Mouse (Mus musculus) frontal cortex, postnatal 25 days (tissue): ENCODE measurements around the gene Bicc1.

ENCODE experiments used
- DNase-seq, 2 experiments: peaks; one replicate each; pipeline ENCODE4 v3.0.0; 2022; ENCODE audit warnings: low spot score in 2 of 2

Gene Bicc1

GRCm38 (mm10) chr10:71159676-71160235 lies at the start of gene Bicc1:
TSS of gene Bicc1 (minus strand) at chr10:71159700.
- no peak for DNase-seq

DNA sequence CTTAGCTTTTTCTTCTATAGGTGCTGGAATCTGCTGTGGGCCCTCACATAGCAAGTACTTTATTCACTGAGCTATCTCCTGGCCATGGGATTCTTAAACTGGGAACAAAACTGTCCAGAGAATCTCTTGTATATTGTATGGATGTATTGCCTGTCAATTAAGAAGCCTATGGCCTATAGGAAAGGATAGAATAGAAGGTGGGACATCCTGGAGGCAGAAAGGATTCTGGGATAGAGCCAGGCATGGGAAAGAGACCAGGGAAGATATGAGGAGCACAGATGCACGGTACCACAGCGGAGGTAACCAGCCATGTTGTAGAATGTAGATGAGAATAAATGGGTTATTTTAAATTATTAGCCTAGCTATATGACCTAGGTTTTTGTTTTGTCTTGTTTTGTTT lies 42.0 kb upstream of the Bicc1 start:
- no peak for DNase-seq

DNA sequence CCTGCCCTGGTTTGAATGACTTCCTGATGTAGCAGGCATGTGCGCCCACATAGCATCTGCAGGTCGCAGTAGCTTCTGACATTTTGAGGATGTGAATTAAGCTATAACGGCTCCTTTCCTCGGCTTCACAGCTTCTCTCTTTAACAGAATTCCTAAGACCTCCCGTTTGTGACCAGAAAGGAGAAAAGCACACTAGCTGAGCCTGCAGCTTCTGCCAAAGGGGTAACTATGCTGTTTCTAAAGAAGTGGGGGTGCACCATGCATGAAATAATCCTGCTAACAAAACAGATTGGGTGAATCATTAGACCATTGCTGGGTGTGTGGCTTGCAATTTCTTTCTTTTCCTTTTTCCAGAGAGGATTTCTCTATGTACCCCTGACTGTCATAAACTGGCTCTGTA lies 41.5 kb upstream of the Bicc1 start:
- DNase-seq = no peak

- DNase-seq = no peak
Observed at GRCm38 (mm10) chr10:71198676-71199075, 39.2 kb upstream of the Bicc1 start.

GRCm38 (mm10) chr10:71197036-71197785 lies 37.7 kb upstream of the Bicc1 start:
- DNase-seq = no peak

- no peak for DNase-seq
Observed at GRCm38 (mm10) chr10:71195501-71195900, 36.0 kb upstream of the Bicc1 start.

GRCm38 (mm10) chr10:71194713-71195112 lies 35.2 kb upstream of the Bicc1 start:
- no peak for DNase-seq

DNA sequence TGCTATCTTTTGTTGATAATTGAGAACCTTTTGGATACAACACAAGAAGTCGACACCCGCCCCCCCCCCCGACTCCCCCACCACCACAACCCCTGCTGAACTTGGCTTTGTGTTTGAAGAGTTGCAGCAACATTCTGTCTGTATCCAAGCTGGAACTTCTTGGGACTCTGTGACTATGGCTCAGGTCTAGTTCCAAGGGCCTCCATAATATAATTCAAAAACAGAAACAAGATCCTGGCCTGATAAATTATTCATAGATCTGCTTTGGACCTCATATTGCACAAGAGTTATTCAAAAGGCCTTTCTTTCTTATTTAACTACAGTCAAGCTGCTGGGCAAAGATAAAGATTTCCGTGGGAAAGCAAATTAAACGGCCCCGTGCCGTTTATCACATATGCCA lies 33.8 kb upstream of the Bicc1 start:
- DNase-seq = no peak

DNA sequence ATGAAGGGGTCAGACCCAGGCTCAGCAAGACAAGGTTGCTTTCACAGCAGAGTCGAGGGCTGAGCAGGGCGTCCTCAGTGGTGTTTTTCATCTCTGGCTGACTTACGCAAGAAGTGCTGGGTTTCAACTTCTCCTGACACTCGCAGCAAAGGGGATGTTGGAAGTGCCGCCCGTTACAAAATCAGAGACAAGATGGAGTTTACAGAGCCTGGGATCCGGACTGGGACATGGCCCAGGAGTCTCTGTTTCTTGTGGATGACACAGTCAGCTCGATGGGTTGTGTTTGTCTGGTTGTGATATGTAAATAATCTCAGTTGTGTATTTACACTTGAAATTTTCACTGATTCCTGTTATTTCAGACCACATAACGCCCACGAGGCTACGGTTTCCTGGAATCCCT lies 33.4 kb upstream of the Bicc1 start:
- no peak for DNase-seq

DNA sequence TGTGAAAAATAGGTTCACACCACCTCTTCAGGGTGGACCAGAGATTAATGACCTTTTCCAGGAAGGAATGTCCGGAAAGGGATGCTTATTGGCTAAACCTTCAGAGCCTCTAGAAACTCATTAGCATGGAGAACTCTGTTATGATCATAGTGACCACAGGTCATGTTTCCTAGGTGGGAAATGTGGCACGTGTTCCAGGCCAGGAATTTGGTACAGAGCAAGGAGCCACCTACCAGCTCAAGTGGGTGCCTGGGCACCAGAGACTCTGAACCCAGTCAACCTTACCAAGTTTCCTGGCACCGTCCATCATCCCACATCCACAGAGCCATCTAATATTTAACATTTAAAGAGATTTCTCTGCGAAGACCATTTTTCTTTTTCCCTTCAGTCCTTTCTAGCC lies 29.2 kb upstream of the Bicc1 start:
- DNase-seq = no peak

DNA sequence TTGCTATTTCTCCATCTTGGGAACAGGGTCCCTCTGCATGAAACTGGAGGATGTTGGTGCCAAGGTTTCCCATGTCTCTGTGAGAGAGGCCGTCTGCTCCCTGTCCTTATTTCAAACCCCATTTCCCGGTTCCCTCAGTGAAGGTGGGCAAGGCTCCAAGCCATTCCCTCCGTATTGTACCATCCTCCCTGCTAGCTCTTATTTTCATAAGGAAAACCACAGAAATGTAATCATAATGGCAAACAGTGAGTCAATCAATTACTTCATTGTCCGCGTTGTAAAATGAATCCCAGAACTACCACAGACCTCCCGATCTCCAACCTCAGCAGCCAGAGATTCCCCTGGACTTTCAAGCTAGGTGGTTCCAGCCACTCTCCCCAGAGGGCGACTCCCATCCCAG lies 25.6 kb upstream of the Bicc1 start:
- DNase-seq = no peak

DNA sequence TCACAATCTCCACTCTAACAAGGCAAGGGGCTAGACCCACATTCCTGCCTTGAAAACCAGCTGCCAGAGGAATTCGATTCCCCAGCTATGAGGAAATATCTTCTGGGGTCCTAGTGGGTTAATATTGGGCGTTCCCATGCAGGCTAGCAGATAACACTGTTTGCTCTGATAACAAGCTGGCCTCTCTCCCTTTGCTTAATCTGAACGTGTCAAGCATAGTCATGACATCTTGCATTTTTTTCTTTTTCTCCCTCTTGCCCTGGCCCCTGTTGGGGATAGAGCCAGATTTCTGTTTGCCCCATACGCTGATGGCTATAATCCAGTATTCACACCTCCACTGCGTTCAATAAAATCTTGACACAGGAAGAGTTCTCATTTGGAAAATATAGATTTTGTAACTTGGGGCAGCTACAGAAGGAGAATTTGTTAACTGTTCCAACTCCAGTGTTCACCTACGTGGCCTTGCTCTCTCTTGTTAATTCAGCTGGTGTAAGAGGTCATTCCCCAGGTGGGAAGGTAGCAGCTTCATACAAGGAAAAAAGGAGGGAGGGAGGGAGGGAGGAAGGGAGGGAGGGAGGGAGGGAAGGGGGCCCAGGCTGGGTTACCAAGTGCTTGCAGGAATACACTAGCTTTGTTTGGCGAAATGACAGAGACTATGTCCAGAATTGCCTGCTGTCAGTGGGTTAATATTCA lies 24.0 kb upstream of the Bicc1 start:
- DNase-seq = no peak

DNA sequence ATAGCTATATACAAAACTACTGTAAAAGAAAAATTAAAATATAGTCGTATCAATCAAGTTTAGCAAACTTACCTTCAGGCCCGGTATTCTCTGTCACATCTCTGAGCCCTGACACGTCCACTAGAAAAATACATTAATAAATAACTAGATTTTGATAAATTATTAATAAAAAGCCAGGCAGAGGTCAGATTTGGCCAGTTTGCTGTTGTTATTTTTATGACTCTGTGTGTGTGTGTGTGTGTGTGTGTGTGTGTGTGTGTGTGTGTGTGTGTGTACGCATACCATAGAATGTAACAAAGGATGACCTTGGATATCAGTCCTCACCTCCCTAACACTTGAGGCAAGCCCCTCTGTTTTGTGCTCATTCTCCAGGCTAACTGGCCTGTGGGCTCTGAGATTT lies 22.4 kb upstream of the Bicc1 start:
- DNase-seq = no peak

GRCm38 (mm10) chr10:71181091-71181490 lies 21.6 kb upstream of the Bicc1 start:
- no peak for DNase-seq

DNA sequence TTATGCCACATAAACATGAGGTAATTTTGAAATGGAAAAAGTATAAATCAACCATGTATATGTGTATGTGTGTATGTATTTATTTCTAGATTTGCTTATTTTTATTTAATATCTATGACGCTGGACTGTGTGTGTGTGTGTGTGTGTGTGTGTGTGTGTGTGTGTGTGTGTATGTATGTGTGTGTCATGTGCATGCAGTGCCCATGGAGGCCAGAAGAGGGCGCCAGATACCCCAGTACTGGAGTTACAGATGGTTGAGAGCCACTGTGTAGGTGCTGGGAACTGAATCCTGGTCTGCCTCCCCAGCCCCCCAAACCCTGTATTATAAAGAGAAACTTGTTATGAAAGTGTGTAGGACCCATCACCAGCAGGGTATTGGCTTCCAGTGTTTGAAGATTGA lies 20.6 kb upstream of the Bicc1 start:
- no peak for DNase-seq

GRCm38 (mm10) chr10:71177201-71177600 lies 17.7 kb upstream of the Bicc1 start:
- no peak for DNase-seq

- no peak for DNase-seq
Observed at GRCm38 (mm10) chr10:71176341-71176740, 16.8 kb upstream of the Bicc1 start.

- no peak for DNase-seq
Observed at GRCm38 (mm10) chr10:71175280-71175679, 15.8 kb upstream of the Bicc1 start.

DNA sequence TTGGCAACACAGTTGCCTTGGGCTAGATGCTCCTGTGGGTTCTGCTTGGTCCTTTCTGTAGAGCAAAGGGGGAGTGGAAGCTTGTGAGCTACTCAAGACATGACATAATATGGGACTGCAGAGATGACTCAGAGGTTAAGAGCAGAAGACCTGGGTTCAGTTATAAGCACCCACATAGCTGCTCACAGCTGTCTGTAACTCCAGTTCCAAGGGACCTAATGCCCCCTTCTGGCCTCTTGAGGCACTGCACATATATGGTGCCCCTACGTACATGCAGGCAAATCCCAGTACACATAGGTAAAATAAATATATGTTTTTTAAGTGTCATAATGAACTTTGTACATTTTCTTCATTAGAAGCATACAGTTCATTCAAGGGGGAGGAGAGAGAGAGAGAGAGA lies 11.9 kb upstream of the Bicc1 start:
- DNase-seq = no peak

GRCm38 (mm10) chr10:71170771-71171170 lies 11.3 kb upstream of the Bicc1 start:
- no peak for DNase-seq

DNA sequence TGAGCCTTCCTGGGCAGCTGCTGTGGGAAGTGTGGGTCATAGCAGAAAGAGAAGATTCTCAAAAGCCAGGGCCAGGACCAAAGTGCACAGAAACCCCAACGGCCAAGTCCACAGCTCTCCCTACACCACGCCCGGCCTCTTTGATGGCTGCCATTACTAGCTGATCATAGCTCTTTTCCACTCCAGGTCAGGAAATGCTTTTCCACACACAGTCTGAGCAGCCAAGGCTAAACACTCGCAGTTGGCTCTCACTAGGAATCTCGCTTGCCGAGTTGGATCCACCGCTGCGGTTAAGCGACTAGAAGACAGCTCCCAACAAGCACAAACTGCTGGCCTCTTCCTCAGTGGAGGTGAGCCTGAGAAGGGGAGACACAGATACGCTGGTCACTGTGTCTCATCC lies 10.3 kb upstream of the Bicc1 start:
- no peak for DNase-seq

DNA sequence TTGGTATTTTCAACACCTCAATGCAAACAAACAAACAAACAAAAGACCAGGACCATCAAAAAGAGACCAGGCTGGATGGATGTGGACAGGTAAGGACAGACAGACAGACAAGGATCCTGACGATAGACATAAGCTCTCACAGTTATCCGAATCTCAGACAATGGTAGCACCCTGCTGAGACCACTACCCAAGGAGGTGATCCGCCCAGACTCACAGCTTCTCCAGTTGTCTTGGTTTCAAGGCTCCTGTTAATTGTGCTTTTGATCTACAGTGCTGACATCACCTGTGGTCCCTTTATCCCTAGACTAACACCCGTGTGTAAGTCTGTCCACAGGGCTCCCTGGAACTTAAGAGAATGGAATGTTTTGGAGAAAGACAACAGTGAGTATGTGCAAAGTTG lies 9.7 kb upstream of the Bicc1 start:
- DNase-seq = no peak

GRCm38 (mm10) chr10:71160449-71160848 lies 949 bp upstream of the Bicc1 start:
- no peak for DNase-seq
